Mouse (Mus musculus): ENCODE data around the gene Ctnna2. TPM values are rescaled to one million over a fixed set of nuclear protein-coding genes. Genes with fewer than 3 reads are reported as not detected.

Gene Ctnna2
- polyA plus RNA-seq, 1 experiment from 2014 or later: 1.6 TPM

DNA sequence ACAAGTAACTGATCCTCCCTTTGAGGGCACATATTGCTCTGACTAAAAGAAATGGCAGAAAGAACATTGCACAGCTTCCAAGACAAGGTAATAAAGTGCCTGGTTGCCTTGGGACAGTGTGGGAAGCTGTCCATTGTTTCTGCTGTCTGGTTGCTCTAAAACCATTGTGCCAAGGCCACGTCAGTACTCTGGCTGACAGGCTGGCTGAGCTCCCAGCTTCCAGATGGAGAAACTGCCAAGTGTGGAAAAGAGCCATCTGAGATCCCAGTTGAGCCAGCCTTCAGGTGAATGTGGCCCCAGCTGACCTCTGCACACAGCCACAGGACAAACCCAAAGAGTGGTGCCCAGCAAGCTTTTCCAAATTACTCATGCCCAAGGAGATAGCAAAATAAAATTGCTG is 504.1 kb downstream of the Ctnna2 start:
- WGBS: 82% methylated on average over 1 of the region's 1 CpGs
- no peak for DNase-seq (ENCODE audit: low spot score)
- no peaks in the 10 kb centered on the region for H3K27me3 ChIP-seq (ENCODE audit: control insufficient read depth, insufficient read depth, low read length)
- ATAC-seq (ENCODE audit: insufficient number of reproducible peaks, low FRiP score, low TSS enrichment, low read depth): no peak
- H3K4me2 ChIP-seq (ENCODE audit: low read depth, severe bottlenecking): no peak overlapping the region
- no peak overlapping the region for H3K4me3 ChIP-seq (ENCODE audit: low read depth, low read length)
- H3K9ac ChIP-seq (ENCODE audit: low read length): no peak overlapping the region
- no peaks in the 10 kb centered on the region for H3K9me3 ChIP-seq (ENCODE audit: control insufficient read depth, low read length)
- H3K36me3 ChIP-seq (ENCODE audit: control insufficient read depth, insufficient read depth, low read length): no peaks in the 10 kb centered on the region
- H3K27ac ChIP-seq (replicated peaks; ENCODE audit: low read depth, low read length): no peak overlapping the region
- no peaks in the 10 kb centered on the region for H3K4me1 ChIP-seq (ENCODE audit: control insufficient read depth, insufficient read depth, low read length)

DNA sequence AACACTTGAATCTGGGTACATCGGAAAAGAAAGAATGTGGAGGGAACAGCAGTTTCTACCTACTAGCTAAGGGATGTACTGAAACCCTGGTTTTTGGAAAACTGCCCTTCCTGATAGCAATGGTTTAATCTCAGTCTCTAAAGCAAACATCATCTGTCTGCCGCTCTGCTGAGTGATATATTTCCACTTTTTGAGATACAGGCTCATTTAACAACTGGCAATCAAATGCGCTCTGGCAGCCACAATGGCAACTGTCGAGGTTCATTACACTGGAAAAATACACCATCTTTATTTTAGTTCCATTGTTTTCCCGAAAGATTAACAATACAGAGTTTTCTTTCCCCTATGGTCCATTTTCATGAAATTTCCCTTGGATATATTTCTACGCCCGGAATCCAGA is 506.2 kb downstream of the Ctnna2 start:
- DNase-seq (ENCODE audit: low spot score) (no peak), ATAC-seq (ENCODE audit: insufficient number of reproducible peaks, low FRiP score, low TSS enrichment, low read depth) (no peak)
- Histone ChIP-seq H3K4me2 (ENCODE audit: low read depth, severe bottlenecking) (no peak overlapping the region), H3K4me3 (ENCODE audit: low read depth, low read length) (no peak overlapping the region), H3K27ac (replicated peaks; ENCODE audit: low read depth, low read length) (no peak overlapping the region), H3K4me1 (ENCODE audit: control insufficient read depth, insufficient read depth, low read length) (no peaks in the 10 kb centered on the region), H3K36me3 (ENCODE audit: control insufficient read depth, insufficient read depth, low read length) (no peaks in the 10 kb centered on the region), H3K9me3 (ENCODE audit: control insufficient read depth, low read length) (no peaks in the 10 kb centered on the region), H3K9ac (ENCODE audit: low read length) (no peak overlapping the region), H3K27me3 (ENCODE audit: control insufficient read depth, insufficient read depth, low read length) (no peaks in the 10 kb centered on the region)
- WGBS: 94% methylated on average over 7 of the region's 7 CpGs

DNA sequence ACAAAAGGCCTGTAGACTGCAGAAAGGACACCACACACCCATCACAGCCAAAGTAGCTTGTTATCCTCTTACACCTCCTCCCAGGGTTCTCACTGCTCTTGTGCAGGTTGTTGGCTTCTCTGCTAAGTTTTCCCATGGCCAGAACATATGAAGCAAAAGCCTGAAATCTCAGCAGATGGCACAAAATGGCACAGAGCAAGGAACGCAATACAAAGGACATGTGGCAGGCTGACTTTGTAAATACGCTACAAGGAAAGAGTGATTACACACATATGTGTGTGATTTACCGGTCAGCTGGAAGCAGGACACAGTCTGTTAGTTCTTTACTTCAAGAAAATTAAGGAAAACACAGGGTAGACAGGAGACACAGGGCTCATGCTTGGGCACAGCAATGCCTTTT is 511.4 kb downstream of the Ctnna2 start:
- ATAC-seq (ENCODE audit: insufficient number of reproducible peaks, low FRiP score, low TSS enrichment, low read depth) (no peak), DNase-seq (ENCODE audit: low spot score) (no peak)
- Histone ChIP-seq H3K27me3 (ENCODE audit: control insufficient read depth, insufficient read depth, low read length) (no peaks in the 10 kb centered on the region), H3K27ac (replicated peaks; ENCODE audit: low read depth, low read length) (no peak overlapping the region), H3K4me1 (ENCODE audit: control insufficient read depth, insufficient read depth, low read length) (no peaks in the 10 kb centered on the region), H3K9me3 (ENCODE audit: control insufficient read depth, low read length) (no peaks in the 10 kb centered on the region), H3K4me2 (ENCODE audit: low read depth, severe bottlenecking) (no peak overlapping the region), H3K4me3 (ENCODE audit: low read depth, low read length) (no peak overlapping the region), H3K36me3 (ENCODE audit: control insufficient read depth, insufficient read depth, low read length) (no peaks in the 10 kb centered on the region), H3K9ac (ENCODE audit: low read length) (no peak overlapping the region)
- 57% methylated on average over 3 of the region's 3 CpGs for WGBS

DNA sequence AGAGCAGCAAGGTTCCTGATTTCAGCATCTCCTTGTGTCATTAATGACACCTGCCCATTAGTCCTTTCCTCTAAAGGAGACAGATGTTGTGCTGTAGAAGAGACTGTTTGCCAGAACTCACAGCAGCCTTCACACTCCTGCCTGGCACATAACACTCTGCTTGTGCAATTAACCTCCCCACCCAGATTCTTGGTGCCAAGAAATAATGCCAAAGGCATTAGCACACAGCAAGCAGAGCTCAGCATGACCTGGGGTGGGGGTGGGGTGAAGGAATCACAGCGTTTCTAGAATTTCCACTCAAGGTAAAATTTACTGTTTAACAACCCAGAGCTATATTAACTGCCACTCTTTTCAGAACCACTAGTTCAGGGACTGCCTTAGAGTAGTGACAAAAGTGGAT is 516.8 kb downstream of the Ctnna2 start:
- DNase-seq (ENCODE audit: low spot score) (no peak), ATAC-seq (ENCODE audit: insufficient number of reproducible peaks, low FRiP score, low TSS enrichment, low read depth) (no peak)
- Histone ChIP-seq H3K9ac (ENCODE audit: low read length) (no peak overlapping the region), H3K4me1 (ENCODE audit: control insufficient read depth, insufficient read depth, low read length) (no peaks in the 10 kb centered on the region), H3K36me3 (ENCODE audit: control insufficient read depth, insufficient read depth, low read length) (no peaks in the 10 kb centered on the region), H3K27me3 (ENCODE audit: control insufficient read depth, insufficient read depth, low read length) (no peaks in the 10 kb centered on the region), H3K4me2 (ENCODE audit: low read depth, severe bottlenecking) (no peak overlapping the region), H3K4me3 (ENCODE audit: low read depth, low read length) (no peak overlapping the region), H3K9me3 (ENCODE audit: control insufficient read depth, low read length) (no peaks in the 10 kb centered on the region), H3K27ac (replicated peaks; ENCODE audit: low read depth, low read length) (no peak overlapping the region)
- 10% methylated on average over 1 of the region's 1 CpGs for WGBS

DNA sequence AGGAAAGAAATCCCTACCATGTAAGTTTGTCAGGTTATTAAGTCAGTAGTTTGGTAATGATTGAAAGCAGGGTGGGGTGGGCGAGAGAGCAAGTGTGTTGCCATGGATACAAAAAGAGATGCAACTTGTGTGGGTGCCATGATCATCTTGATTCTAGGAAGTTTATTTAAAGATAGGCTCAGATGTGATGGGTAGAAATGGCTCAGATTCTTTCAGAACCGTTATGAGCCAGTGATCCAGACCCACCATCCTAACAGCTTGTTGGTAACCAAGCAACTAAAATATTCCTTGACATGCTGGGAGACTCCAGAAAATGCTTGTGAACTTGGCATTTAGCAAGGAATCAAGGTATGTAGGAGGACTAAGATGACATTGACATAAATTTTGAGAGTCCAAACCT is 521.6 kb downstream of the Ctnna2 start:
- no peak overlapping the region for H3K4me3 ChIP-seq (ENCODE audit: low read depth, low read length)
- WGBS: 85% methylated on average over 2 of the region's 2 CpGs
- H3K9me3 ChIP-seq (ENCODE audit: control insufficient read depth, low read length): no peaks in the 10 kb centered on the region
- no peak for DNase-seq (ENCODE audit: low spot score)
- H3K4me2 ChIP-seq (ENCODE audit: low read depth, severe bottlenecking): no peak overlapping the region
- H3K9ac ChIP-seq (ENCODE audit: low read length): no peak overlapping the region
- ATAC-seq (ENCODE audit: insufficient number of reproducible peaks, low FRiP score, low TSS enrichment, low read depth): no peak
- no peaks in the 10 kb centered on the region for H3K4me1 ChIP-seq (ENCODE audit: control insufficient read depth, insufficient read depth, low read length)
- H3K27me3 ChIP-seq (ENCODE audit: control insufficient read depth, insufficient read depth, low read length): no peaks in the 10 kb centered on the region
- no peak overlapping the region for H3K27ac ChIP-seq (replicated peaks; ENCODE audit: low read depth, low read length)
- no peaks in the 10 kb centered on the region for H3K36me3 ChIP-seq (ENCODE audit: control insufficient read depth, insufficient read depth, low read length)

DNA sequence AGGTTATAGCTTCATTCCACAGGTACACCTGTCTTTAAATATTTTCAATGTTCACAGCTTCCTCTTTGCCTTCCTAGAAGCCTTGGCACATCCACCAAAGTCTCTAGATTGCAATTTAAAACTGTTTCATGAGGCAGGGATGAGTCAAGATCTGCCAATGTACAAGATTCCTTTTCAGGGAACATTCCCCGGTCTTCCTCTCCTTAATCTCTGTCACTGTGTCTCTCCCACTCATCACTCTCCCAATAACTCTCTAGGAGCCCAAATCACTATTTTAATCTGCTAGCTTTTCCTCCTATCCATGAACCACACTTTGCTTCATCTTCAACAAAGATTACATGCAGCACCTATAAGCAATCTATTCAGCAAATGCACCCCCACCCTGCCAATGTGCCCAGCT is 532.6 kb downstream of the Ctnna2 start:
- Histone ChIP-seq H3K27me3 (ENCODE audit: control insufficient read depth, insufficient read depth, low read length) (no peaks in the 10 kb centered on the region), H3K4me2 (ENCODE audit: low read depth, severe bottlenecking) (no peak overlapping the region), H3K27ac (replicated peaks; ENCODE audit: low read depth, low read length) (no peak overlapping the region), H3K4me1 (ENCODE audit: control insufficient read depth, insufficient read depth, low read length) (no peaks in the 10 kb centered on the region), H3K9ac (ENCODE audit: low read length) (no peak overlapping the region), H3K36me3 (ENCODE audit: control insufficient read depth, insufficient read depth, low read length) (no peaks in the 10 kb centered on the region), H3K4me3 (ENCODE audit: low read depth, low read length) (no peak overlapping the region), H3K9me3 (ENCODE audit: control insufficient read depth, low read length) (no peaks in the 10 kb centered on the region)
- 89% methylated on average over 1 of the region's 1 CpGs for WGBS
- DNase-seq (ENCODE audit: low spot score) (no peak), ATAC-seq (ENCODE audit: insufficient number of reproducible peaks, low FRiP score, low TSS enrichment, low read depth) (no peak)

DNA sequence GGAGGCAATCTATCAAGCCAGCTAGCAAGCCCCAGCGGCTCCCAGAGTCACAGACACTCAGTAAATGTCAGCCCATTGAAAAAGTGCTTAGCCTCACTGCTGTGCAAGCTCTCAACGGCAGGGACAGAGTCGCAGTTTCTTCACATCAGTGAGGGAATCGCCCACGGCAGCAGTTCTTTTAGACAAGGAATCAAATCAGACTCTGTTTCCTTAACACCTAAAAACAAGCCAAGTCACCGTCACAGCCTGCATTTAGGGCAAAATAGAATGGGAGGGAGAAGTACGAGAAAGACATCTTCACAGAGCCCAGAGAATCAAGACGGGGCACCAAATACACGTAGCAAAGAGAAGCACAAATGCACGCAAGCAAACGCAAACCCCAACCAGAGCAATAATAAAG is 535.6 kb downstream of the Ctnna2 start:
- DNase-seq (ENCODE audit: low spot score) (no peak), ATAC-seq (ENCODE audit: insufficient number of reproducible peaks, low FRiP score, low TSS enrichment, low read depth) (no peak)
- H3K4me1 ChIP-seq (ENCODE audit: control insufficient read depth, insufficient read depth, low read length): no peaks in the 10 kb centered on the region
- no peak overlapping the region for H3K4me3 ChIP-seq (ENCODE audit: low read depth, low read length)
- no peak overlapping the region for H3K9ac ChIP-seq (ENCODE audit: low read length)
- no peaks in the 10 kb centered on the region for H3K9me3 ChIP-seq (ENCODE audit: control insufficient read depth, low read length)
- no peaks in the 10 kb centered on the region for H3K36me3 ChIP-seq (ENCODE audit: control insufficient read depth, insufficient read depth, low read length)
- H3K27ac ChIP-seq (replicated peaks; ENCODE audit: low read depth, low read length): no peak overlapping the region
- no peaks in the 10 kb centered on the region for H3K27me3 ChIP-seq (ENCODE audit: control insufficient read depth, insufficient read depth, low read length)
- no peak overlapping the region for H3K4me2 ChIP-seq (ENCODE audit: low read depth, severe bottlenecking)
- 75% methylated on average over 11 of the region's 11 CpGs for WGBS

DNA sequence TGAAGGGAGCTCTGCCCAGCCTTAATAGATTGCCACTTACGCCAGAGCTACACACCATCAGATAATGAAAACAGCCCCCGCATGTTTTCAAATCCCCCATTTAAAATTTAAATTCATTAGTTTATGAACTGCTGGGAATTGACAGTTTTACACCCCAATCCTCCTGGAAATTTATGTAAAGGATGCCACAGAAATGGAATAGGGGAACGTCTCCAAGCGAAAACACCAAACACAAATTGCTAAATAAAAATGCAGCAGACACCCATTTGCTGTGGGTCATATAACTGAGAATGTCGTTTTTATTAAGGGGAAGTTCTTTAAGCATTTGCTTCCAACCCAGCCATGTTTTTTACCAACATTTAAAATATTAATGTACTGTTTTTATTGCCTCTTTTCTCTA is 538.4 kb downstream of the Ctnna2 start:
- no peaks in the 10 kb centered on the region for H3K9me3 ChIP-seq (ENCODE audit: control insufficient read depth, low read length)
- no peak overlapping the region for H3K4me2 ChIP-seq (ENCODE audit: low read depth, severe bottlenecking)
- no peak for DNase-seq (ENCODE audit: low spot score)
- 67% methylated on average over 5 of the region's 5 CpGs for WGBS
- no peak overlapping the region for H3K27ac ChIP-seq (replicated peaks; ENCODE audit: low read depth, low read length)
- H3K9ac ChIP-seq (ENCODE audit: low read length): no peak overlapping the region
- no peaks in the 10 kb centered on the region for H3K27me3 ChIP-seq (ENCODE audit: control insufficient read depth, insufficient read depth, low read length)
- no peak for ATAC-seq (ENCODE audit: insufficient number of reproducible peaks, low FRiP score, low TSS enrichment, low read depth)
- H3K4me1 ChIP-seq (ENCODE audit: control insufficient read depth, insufficient read depth, low read length): no peaks in the 10 kb centered on the region
- H3K4me3 ChIP-seq (ENCODE audit: low read depth, low read length): no peak overlapping the region
- no peaks in the 10 kb centered on the region for H3K36me3 ChIP-seq (ENCODE audit: control insufficient read depth, insufficient read depth, low read length)

DNA sequence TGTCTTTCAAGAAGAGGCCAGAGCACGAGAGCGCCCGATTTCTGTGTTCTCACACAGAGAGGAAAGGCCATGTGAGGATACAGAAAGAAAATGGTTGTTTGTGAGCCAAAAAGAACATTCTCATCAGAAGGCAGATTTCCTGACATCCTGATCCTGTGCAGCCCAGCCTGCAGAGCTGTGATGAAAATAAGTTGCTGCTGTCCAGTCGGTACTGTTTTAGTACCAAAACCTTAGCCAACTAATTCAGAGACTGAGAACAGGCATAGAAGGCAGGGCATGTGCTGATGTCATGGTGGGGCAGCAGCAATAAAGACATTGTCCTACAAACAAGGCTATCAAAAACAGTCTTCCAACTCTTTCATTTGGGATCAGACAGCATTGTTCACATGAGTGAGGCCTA is 549.1 kb downstream of the Ctnna2 start:
- ATAC-seq (ENCODE audit: insufficient number of reproducible peaks, low FRiP score, low TSS enrichment, low read depth) (no peak), DNase-seq (ENCODE audit: low spot score) (no peak)
- Histone ChIP-seq H3K9me3 (ENCODE audit: control insufficient read depth, low read length) (no peaks in the 10 kb centered on the region), H3K36me3 (ENCODE audit: control insufficient read depth, insufficient read depth, low read length) (no peaks in the 10 kb centered on the region), H3K27ac (replicated peaks; ENCODE audit: low read depth, low read length) (no peak overlapping the region), H3K4me2 (ENCODE audit: low read depth, severe bottlenecking) (no peak overlapping the region), H3K4me1 (ENCODE audit: control insufficient read depth, insufficient read depth, low read length) (no peaks in the 10 kb centered on the region), H3K27me3 (ENCODE audit: control insufficient read depth, insufficient read depth, low read length) (no peaks in the 10 kb centered on the region), H3K4me3 (ENCODE audit: low read depth, low read length) (no peak overlapping the region), H3K9ac (ENCODE audit: low read length) (no peak overlapping the region)
- whole genome bisulfite sequencing: 88% methylated on average over 4 of the region's 4 CpGs

All from limb, embryonic 11.5 days (tissue).